Mouse (Mus musculus) hindbrain, embryonic 11.5 days (tissue): ENCODE data around the gene Inka2. TPM values are rescaled to one million over a fixed set of nuclear protein-coding genes. Genes with fewer than 3 reads are reported as not detected.

Experiments
- ATAC-seq: fragments of 200-750 bp; cut with Nextera tagmentation; 2 replicates; pipeline ENCODE4 v1.8.0; 2017; ENCODE audit warnings: mild to moderate bottlenecking, moderate TSS enrichment, moderate library complexity; ENCODE audit not compliant: low FRiP score
- DNase-seq: peaks from one replicate; pipeline ENCODE4 v3.0.0-alpha.2; 2015; ENCODE audit warnings: low spot score
- H3K27ac ChIP-seq: fragments of 300-500 bp; sonication (generic); 2 replicates; pipeline ENCODE4 v1.5.1; 2014; ENCODE audit warnings: mild to moderate bottlenecking, low read depth, low read length
- H3K27me3 ChIP-seq: fragments of 300-500 bp; sonication (generic); 2 replicates; pipeline ENCODE4 v1.6.1; 2014; ENCODE audit warnings: mild to moderate bottlenecking, low read length, moderate library complexity, mixed read lengths; ENCODE audit not compliant: control insufficient read depth, insufficient read depth
- H3K36me3 ChIP-seq: fragments of 300-500 bp; sonication (generic); 2 replicates; pipeline ENCODE4 v1.6.1; 2014; ENCODE audit warnings: mild to moderate bottlenecking, low read length, moderate library complexity, mixed read lengths; ENCODE audit not compliant: control insufficient read depth, insufficient read depth
- H3K4me1 ChIP-seq: fragments of 300-500 bp; sonication (generic); replicated peaks from 2 replicates; pipeline ENCODE4 v1.6.1; 2014; ENCODE audit warnings: low read length, mixed read lengths; ENCODE audit not compliant: control insufficient read depth, insufficient read depth
- H3K4me2 ChIP-seq: fragments of 300-500 bp; sonication (generic); replicated peaks from 2 replicates; pipeline ENCODE4 v1.6.1; 2014; ENCODE audit warnings: mild to moderate bottlenecking, low read depth, low read length
- H3K4me3 ChIP-seq: fragments of 300-500 bp; sonication (generic); 2 replicates; pipeline ENCODE4 v1.5.1; 2014; ENCODE audit warnings: low read depth, low read length
- H3K9ac ChIP-seq: fragments of 300-500 bp; sonication (generic); 2 replicates; pipeline ENCODE4 v1.6.1; 2014; ENCODE audit warnings: low read depth, low read length
- H3K9me3 ChIP-seq: fragments of 300-500 bp; sonication (generic); 2 replicates; pipeline ENCODE4 v1.6.1; 2016; ENCODE audit warnings: low read length; ENCODE audit not compliant: control insufficient read depth
- WGBS: fragments of 180-500 bp; shearing (Covaris S2); extraction: QIAGEN DNeasy Blood & Tissue Kit; methylation state at CpG from one replicate; pipeline ENCODE4 v1.1.7; 2014; 5-methylcytosine and 5-hydroxymethylcytosine counted together
- polyA plus RNA-seq: library from polyadenylated mRNA; unstranded; fragments of >200 nt; fragmentation: Nextera tagmentation; extraction: Ambion mirVana; gene quantifications from 2 replicates; pipeline ENCODE4 v1.2.1, GENCODE M21; 2014

Gene Inka2
- polyA plus RNA-seq: 1.2 and 1.3 TPM in 2 replicates

- Histone ChIP-seq H3K4me1 (peaks cover 4% of the 10 kb centered on the region; the same call in 1 of the 2 replicates), H3K9me3 (no peaks in the 10 kb centered on the region), H3K36me3 (no peaks in the 10 kb centered on the region), H3K4me2 (peak within 1 kb of the TSS; percentile 96), H3K9ac (peak within 1 kb of the TSS; percentile 43), H3K4me3 (peak within 1 kb of the TSS; percentile 55), H3K27ac (no peak within 1 kb of the TSS), H3K27me3 (peaks cover 14% of the 10 kb centered on the region)
- DNase-seq: peak; percentile 85
- WGBS: 3% methylated on average over 40 of the region's 43 CpGs
- ATAC-seq: peak; percentile 96
Observed at GRCm38 (mm10) chr3:105704031-105705008, at the start of gene Inka2. TSS of gene Inka2 (plus strand) at chr3:105704599.

GRCm38 (mm10) chr3:105655031-105655585 is 49.3 kb upstream of the Inka2 start:
- no peaks in the 10 kb centered on the region for H3K9me3 ChIP-seq
- no peak overlapping the region for H3K4me3 ChIP-seq
- H3K36me3 ChIP-seq: no peaks in the 10 kb centered on the region
- DNase-seq (no peak), ATAC-seq (no peak)
- H3K4me2 ChIP-seq: no peak overlapping the region
- no peak overlapping the region for H3K9ac ChIP-seq
- H3K4me1 ChIP-seq: no peaks in the 10 kb centered on the region
- H3K27me3 ChIP-seq: no peaks in the 10 kb centered on the region
- WGBS: 93% methylated on average over 11 of the region's 11 CpGs
- no peak overlapping the region for H3K27ac ChIP-seq

- no peaks in the 10 kb centered on the region for H3K4me1 ChIP-seq
- no peak overlapping the region for H3K27ac ChIP-seq
- 63% methylated on average over 2 of the region's 2 CpGs for WGBS
- no peak overlapping the region for H3K4me2 ChIP-seq
- H3K9me3 ChIP-seq: no peaks in the 10 kb centered on the region
- no peak overlapping the region for H3K4me3 ChIP-seq
- ATAC-seq: no peak
- no peaks in the 10 kb centered on the region for H3K36me3 ChIP-seq
- H3K9ac ChIP-seq: no peak overlapping the region
- no peaks in the 10 kb centered on the region for H3K27me3 ChIP-seq
- DNase-seq: no peak
Observed at GRCm38 (mm10) chr3:105660530-105660929, 43.9 kb upstream of the Inka2 start.

DNA sequence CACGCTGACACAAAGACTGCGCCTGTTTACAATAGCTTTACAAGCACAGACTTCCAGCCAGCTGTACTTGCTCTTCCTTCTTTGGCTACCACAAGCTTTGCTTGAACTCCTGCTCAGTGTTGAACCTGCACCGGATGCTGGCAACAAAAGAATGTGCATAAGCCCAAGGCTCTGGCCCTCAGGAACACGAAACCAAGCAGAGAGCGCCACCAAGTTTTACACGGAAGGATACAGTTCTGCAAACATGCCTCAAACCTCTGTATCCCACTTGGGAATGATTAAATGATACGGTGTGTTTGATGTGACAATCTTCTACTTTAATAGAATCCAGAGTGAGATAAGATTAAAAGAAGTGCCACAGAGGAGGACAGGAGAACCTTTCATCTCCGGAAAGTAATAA is 41.4 kb upstream of the Inka2 start:
- Histone ChIP-seq H3K27ac (no peak overlapping the region), H3K4me1 (no peaks in the 10 kb centered on the region), H3K4me3 (no peak overlapping the region), H3K4me2 (no peak overlapping the region), H3K36me3 (no peaks in the 10 kb centered on the region), H3K9me3 (no peaks in the 10 kb centered on the region), H3K27me3 (no peaks in the 10 kb centered on the region), H3K9ac (no peak overlapping the region)
- ATAC-seq (no peak), DNase-seq (no peak)
- 84% methylated on average over 8 of the region's 8 CpGs for WGBS

DNA sequence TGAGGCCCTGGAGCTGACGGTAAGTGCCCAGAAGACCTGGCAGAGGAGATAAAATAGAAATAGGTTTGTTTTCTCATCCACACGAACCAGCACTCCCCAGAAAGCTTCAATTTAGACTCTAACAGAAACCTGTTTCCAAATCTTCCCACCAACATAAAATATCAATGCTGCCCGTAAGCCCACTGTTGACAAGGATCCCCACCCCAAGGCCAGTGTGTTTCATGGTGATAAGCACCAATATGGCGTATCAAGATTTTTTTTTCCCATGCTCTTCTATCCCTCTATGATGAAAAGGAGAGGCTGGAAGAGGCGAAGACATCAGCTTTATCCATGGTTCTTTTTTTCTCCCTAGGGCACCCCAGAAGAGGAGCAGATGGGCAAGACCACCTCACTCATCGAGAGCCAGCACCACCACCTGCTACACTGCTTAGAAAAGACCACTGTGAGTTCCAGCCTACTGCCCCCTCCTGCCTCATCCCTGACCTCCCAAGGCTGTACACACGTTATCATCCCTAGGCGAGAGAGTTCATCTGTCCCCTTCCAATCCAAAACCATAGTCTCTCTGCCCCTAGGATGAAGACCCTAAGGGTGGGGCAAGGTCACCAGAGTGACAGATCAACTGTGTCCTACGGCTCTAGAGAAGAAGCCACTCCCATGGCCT is 39.2 kb upstream of the Inka2 start:
- Histone ChIP-seq H3K4me2 (no peak overlapping the region), H3K9me3 (no peaks in the 10 kb centered on the region), H3K4me1 (no peaks in the 10 kb centered on the region), H3K27ac (no peak overlapping the region), H3K4me3 (no peak overlapping the region), H3K36me3 (no peaks in the 10 kb centered on the region), H3K9ac (no peak overlapping the region), H3K27me3 (no peaks in the 10 kb centered on the region)
- WGBS: 84% methylated on average over 9 of the region's 9 CpGs
- DNase-seq (no peak), ATAC-seq (no peak)

DNA sequence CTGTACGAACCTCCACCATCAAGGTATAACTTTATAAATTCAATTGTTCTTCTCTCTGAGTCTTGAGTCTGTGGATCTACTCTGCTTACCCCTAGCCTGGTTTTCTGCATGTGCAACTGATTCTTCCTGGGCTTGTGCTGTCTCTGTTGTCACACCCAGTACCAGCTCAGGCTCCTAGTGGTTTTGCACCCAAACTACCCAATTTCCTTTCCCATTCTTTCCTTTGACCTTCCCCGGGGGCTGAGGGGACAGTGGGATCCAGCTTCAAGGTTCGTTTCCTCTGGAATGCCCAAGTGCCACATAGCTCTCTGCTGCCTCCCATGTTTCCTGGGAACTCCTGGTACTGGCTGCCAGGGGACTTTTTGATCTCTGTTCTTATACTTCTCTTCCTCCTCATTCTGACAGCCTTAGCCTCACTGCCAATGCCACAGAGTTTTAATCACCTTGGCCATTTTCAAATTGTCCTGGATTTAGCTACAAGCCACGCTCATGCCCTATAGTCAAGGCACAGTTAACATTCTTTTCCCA is 37.3 kb upstream of the Inka2 start:
- Histone ChIP-seq H3K4me3 (no peak overlapping the region), H3K4me1 (no peaks in the 10 kb centered on the region), H3K9ac (no peak overlapping the region), H3K9me3 (no peaks in the 10 kb centered on the region), H3K27me3 (no peaks in the 10 kb centered on the region), H3K4me2 (no peak overlapping the region), H3K27ac (no peak overlapping the region), H3K36me3 (no peaks in the 10 kb centered on the region)
- WGBS: 68% methylated on average over 4 of the region's 4 CpGs
- ATAC-seq (no peak), DNase-seq (no peak)

GRCm38 (mm10) chr3:105668161-105668560 is 36.2 kb upstream of the Inka2 start:
- ATAC-seq: no peak
- no peak overlapping the region for H3K9ac ChIP-seq
- no peak overlapping the region for H3K4me2 ChIP-seq
- no peaks in the 10 kb centered on the region for H3K27me3 ChIP-seq
- H3K4me3 ChIP-seq: no peak overlapping the region
- 41% methylated on average over 9 of the region's 9 CpGs for WGBS
- H3K9me3 ChIP-seq: no peaks in the 10 kb centered on the region
- no peak overlapping the region for H3K27ac ChIP-seq
- H3K4me1 ChIP-seq: no peaks in the 10 kb centered on the region
- no peak for DNase-seq
- no peaks in the 10 kb centered on the region for H3K36me3 ChIP-seq

DNA sequence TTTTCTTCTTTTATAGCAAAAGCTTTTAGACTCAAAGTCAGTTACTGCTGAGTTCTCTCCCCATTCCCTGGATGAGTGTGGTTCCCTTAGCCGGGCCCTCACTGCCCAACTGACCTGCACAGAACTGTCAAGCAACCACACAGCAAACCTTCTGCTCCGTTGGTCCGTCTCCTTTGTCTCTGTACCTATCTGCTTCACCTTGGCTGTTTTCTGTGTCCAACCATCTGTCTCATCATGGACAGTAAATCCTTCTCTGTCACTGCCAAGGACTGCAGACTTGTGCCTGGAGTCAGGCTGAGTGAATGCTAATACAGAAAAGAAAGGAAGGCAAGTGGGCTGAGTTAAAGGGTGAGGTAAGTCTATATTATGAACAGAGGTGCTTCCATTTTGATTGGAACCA is 34.6 kb upstream of the Inka2 start:
- no peak for ATAC-seq
- no peaks in the 10 kb centered on the region for H3K27me3 ChIP-seq
- H3K4me1 ChIP-seq: no peaks in the 10 kb centered on the region
- H3K9me3 ChIP-seq: no peaks in the 10 kb centered on the region
- H3K27ac ChIP-seq: no peak overlapping the region
- no peak overlapping the region for H3K9ac ChIP-seq
- WGBS: 88% methylated on average over 3 of the region's 3 CpGs
- no peak for DNase-seq
- no peak overlapping the region for H3K4me2 ChIP-seq
- no peaks in the 10 kb centered on the region for H3K36me3 ChIP-seq
- H3K4me3 ChIP-seq: no peak overlapping the region
